Mouse (Mus musculus): Measurements from ENCODE around the gene Hira. TPM values are rescaled to one million over a fixed set of nuclear protein-coding genes. Genes with fewer than 3 reads are reported as not detected.

The Hira gene
- polyA plus RNA-seq, 1 experiment from 2014 or later, result 16.0 TPM

DNA sequence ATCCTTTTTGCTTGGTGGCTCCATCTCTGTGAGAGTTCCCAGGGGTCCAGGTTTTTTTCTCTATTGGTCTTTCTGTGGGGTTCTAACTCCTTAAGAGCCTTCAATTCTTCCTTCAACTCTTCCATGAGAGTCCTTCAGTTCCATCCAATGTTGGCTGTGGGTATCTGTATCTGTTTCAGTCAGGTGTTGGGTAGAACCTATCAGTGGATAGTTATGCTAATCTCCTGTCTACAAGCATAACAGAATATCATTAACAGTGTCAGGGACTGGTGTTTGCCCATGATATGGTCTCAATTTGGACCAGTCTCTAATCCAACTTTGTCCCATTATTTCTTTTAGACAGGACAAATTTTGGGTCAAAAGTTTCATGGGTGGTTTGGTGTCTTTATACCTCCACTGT lies 137.8 kb downstream of the Hira start:
- no peak overlapping the region for H3K9ac ChIP-seq (ENCODE audit: low read length)
- no peaks in the 10 kb centered on the region for H3K4me1 ChIP-seq (replicated peaks; ENCODE audit: control insufficient read depth, insufficient read depth, low read length)
- no peak overlapping the region for H3K27ac ChIP-seq (ENCODE audit: low read depth, low read length)
- DNase-seq (ENCODE audit: low spot score), result no peak
- no peaks in the 10 kb centered on the region for H3K27me3 ChIP-seq (ENCODE audit: control insufficient read depth, insufficient read depth, low read length)
- ATAC-seq (replicated peaks; ENCODE audit: low FRiP score), result no peak
- H3K36me3 ChIP-seq (ENCODE audit: control insufficient read depth, insufficient read depth, low read length), result no peaks in the 10 kb centered on the region
- H3K4me3 ChIP-seq (ENCODE audit: low read depth, low read length), result no peak overlapping the region
- H3K9me3 ChIP-seq (ENCODE audit: control insufficient read depth, low read length), result no peaks in the 10 kb centered on the region
- no peak overlapping the region for H3K4me2 ChIP-seq (ENCODE audit: low read depth, low read length, severe bottlenecking)

Other genes with a start within 250 kb of the Hira start
- gene Sept5, start 247.1 kb upstream of the Hira start, polyA plus RNA-seq (2014; fragmentation: Nextera tagmentation; extraction: Ambion mirVana), result 44.2 and 48.2 TPM in 2 replicates
- 21.1 and 25.8 TPM in 2 replicates for gene Cldn5, start 100.2 kb upstream of the Hira start, polyA plus RNA-seq (2014; fragmentation: Nextera tagmentation; extraction: Ambion mirVana)
- 87.5 and 102 TPM in 2 replicates for gene Ufd1, start 65.3 kb upstream of the Hira start, polyA plus RNA-seq (2014; fragmentation: Nextera tagmentation; extraction: Ambion mirVana)
- 75.8 and 82.0 TPM in 2 replicates for gene Cdc45, start 65.0 kb upstream of the Hira start, polyA plus RNA-seq (2014; fragmentation: Nextera tagmentation; extraction: Ambion mirVana)
- 23.9 and 28.2 TPM in 2 replicates for gene 2510002D24Rik, start 40.5 kb upstream of the Hira start, polyA plus RNA-seq (2014; fragmentation: Nextera tagmentation; extraction: Ambion mirVana)
- not detected in 2 replicates for gene Gm28539, start 40.5 kb upstream of the Hira start, polyA plus RNA-seq (2014; fragmentation: Nextera tagmentation; extraction: Ambion mirVana)
- 99.7 and 101 TPM in 2 replicates for gene Mrpl40, start 175 bp upstream of the Hira start, polyA plus RNA-seq (2014; fragmentation: Nextera tagmentation; extraction: Ambion mirVana)